Mouse (Mus musculus): Measurements from ENCODE around the gene Ccdc92.

DNA sequence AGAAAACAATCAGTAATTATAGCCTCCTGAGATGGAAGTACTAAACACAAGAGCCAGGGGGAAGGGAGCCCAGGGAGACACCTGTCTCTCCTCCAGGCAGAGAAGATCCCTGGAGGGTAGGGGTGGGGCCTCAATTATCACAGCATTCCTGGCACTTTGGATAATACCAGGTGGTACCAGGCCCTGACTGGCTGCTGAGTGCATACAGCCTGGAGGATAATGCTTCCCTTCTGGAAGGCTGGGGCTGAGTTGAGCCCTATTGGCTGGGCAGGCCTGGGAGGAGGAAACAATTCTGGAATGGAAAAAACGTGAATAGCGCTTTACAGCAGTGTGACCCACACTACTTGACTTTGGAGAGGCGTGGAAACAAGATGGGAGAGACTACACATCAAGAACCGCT is 10.7 kb downstream of the Ccdc92 start:
- TF ChIP-seq CTCF (IDR thresholded peaks at IDR 0.05; ENCODE audit: extremely low read depth, insufficient read length, insufficient replicate concordance, low read depth, low read length) (no peak), POLR2A (IDR thresholded peaks at IDR 0.05; ENCODE audit: low read depth, low read length) (no peak)

Data from small intestine, adult 2 months (tissue).